Mouse (Mus musculus) c-Kit-negative CD71-positive TER-119-positive erythroid progenitor cells, embryonic 14.5 days (primary cell): ENCODE measurements around the gene Agap1.

Source experiments
- DNase-seq: peaks from one replicate; pipeline ENCODE4 v3.0.0-alpha.2; 2013; ENCODE audit warnings: low read depth, low spot score

Gene Agap1

DNA sequence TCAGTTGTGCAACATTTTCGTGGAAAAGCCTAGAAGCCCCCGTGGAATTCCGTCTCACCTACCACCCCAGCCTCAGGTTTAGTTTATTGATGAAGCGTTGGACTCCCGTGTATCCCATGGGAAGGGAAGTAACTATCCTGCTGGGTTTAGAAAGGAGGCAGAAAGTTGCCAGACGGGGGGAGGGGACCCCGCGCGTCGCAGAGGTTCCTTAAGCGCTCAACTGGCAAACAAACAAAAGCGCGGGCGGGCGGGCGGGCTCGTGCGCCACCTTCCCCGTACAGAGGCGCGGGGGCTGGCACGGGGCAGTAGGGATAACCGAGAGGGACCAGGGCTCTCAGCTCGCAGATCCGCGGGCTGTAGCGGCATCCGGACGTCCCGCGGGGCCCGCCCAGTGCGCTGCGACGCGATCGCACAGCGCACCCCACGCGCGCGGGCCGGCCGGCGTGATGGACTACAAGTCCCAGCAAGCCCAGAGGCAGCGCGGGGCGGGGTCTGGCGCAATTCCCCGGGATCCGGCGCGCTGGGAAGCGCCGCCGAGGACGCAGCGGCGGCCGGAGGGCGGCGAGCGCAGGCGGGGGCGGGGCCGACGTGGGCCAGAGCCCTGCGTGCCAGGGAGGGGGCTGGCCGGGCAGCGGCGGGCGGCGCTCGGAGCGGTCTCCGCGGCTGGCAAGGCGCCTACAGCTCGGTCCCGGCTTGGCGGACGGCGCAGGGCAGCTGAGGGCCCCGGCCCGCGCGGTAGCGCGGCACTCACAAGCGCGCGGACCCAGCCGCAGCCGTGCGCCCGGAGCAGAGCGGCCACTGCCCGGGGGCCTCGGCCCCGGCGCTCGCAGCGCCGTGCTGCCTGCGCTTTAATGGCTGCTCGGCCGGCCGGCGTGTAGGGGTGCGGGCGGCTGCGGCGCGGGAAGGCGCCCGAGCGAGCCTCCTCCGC is at the start of gene Agap1:
Agap1 (plus strand) TSS at position 611 of the 928 bp plus-strand sequence.
- no peak for DNase-seq

DNA sequence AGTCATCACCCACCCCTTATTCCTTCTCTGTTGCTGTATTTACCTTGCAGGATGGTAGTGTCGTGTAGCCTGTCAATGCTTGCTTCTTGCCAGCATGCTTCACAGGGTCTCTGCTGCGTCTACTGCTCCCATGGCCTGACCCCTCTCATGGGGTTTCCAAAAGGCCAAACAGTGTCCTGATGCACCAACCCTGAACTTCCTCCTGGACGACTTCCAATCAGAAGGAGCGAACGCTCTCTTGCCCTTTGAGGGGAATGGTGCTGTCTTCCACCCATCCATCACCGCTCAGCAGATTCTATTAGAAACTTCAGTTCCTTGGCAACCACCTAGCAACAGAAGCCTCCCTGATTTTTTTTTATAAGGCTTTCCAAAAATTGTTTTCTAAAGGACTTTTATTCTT is 48.6 kb upstream of the Agap1 start:
- DNase-seq = no peak

GRCm38 (mm10) chr1:89407986-89408385 is 46.6 kb upstream of the Agap1 start:
- no peak for DNase-seq

- DNase-seq = no peak
Observed at GRCm38 (mm10) chr1:89413122-89413521, 41.5 kb upstream of the Agap1 start.

GRCm38 (mm10) chr1:89414563-89414962 is 40.0 kb upstream of the Agap1 start:
- no peak for DNase-seq

DNA sequence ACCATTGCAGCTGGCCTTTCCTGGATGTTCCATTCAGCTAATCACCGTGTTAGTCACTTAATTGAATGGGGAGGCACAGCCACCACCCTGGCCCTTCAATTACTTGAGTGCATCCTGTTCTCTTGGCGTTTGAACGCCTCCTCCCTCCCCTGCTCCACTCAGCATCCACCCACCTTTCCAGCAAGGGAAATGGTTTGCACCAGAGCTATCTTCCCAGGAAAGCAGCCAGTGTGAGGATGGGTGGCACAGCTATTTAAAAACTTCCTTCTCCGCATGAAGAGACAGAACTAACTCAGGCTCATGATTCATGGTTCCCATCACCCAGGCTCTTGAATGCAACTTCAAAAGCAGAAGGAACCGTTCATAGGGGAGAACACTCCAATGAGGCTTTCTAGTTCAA is 37.7 kb upstream of the Agap1 start:
- no peak for DNase-seq

- no peak for DNase-seq
Observed at GRCm38 (mm10) chr1:89420642-89421041, 34.0 kb upstream of the Agap1 start.

GRCm38 (mm10) chr1:89421401-89421800 is 33.2 kb upstream of the Agap1 start:
- no peak for DNase-seq

- DNase-seq = no peak
Observed at GRCm38 (mm10) chr1:89424563-89424962, 30.0 kb upstream of the Agap1 start.

- DNase-seq = no peak
Observed at GRCm38 (mm10) chr1:89426137-89426536, 28.5 kb upstream of the Agap1 start.

DNA sequence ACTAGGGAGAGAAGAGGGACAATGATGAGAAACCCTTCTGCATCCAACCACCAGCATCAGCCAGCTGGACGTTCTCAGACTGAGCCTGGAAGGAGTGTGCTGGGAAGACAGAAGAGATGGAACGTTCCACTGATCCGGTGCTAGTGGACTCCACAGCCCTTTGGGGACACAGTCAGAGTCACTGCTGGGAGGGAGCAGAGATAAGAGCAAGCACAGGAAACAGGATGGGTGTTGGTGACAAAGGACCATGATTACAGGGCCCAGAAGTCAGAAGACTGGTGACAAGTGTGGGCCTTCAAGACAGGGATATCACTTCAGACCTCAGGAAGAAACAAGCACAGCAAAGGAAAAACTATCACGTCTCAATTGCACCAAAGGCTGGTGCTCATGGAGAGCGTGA is 25.9 kb upstream of the Agap1 start:
- DNase-seq = no peak

- no peak for DNase-seq
Observed at GRCm38 (mm10) chr1:89429946-89430640, 24.5 kb upstream of the Agap1 start.

- no peak for DNase-seq
Observed at GRCm38 (mm10) chr1:89439351-89439750, 15.3 kb upstream of the Agap1 start.

- no peak for DNase-seq
Observed at GRCm38 (mm10) chr1:89441236-89441897, 13.2 kb upstream of the Agap1 start.

- DNase-seq = no peak
Observed at GRCm38 (mm10) chr1:89443512-89443911, 11.1 kb upstream of the Agap1 start.

- DNase-seq = no peak
Observed at GRCm38 (mm10) chr1:89444014-89444413, 10.6 kb upstream of the Agap1 start.

DNA sequence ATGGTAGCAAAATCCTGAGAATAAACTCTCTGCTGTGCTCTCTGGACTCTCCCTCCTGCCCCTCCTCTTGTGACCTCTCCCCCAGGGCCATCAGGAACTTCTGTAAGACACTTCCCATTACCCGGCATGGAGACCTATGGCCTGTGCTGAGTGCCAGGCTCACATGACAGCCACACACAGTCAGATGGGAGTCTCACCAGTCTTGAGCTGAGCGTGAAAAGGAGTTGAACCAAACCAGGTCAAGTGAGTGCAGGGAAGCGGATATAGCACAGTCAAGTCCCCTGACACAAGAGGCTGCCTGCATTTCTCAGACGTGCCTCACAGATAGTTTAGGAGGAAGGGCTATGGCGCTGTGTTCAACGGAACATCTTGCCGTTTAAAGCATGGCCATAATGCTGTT is 4.5 kb upstream of the Agap1 start:
- no peak for DNase-seq

GRCm38 (mm10) chr1:89452138-89452537 is 2.5 kb upstream of the Agap1 start:
- no peak for DNase-seq

GRCm38 (mm10) chr1:89453666-89454065 is 940 bp upstream of the Agap1 start:
- no peak for DNase-seq

GRCm38 (mm10) chr1:89455421-89456091 is 950 bp downstream of the Agap1 start:
- no peak for DNase-seq

DNA sequence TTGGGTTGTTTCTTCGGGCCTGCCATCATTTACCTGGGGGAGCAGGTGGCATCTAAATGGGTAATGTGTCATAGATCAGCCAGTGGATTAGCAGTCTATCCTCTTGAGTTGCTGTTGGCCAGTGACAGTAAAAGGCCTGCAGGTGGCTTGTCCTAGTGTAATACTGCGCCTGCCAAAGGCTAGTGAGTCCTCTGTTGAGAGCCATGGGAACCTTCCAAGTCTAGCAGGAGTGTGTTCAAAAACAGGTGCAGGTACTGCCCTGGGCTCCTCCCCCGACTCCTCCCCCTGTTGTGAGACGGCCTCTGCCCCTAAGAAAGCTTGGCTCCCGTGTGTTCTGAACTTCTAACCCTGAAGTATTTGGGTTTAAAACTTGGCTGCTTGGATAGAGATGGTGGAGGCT is 1.9 kb downstream of the Agap1 start:
- no peak for DNase-seq
